Mouse (Mus musculus) liver, embryonic 14.5 days (tissue): Measurements from ENCODE around the gene 4933428G20Rik.

Source experiments
- CTCF ChIP-seq: IDR thresholded peaks from 2 replicates; pipeline ENCODE4 v1.5.1; 2016; ENCODE audit warnings: antibody characterized with exemption, low read depth, control low read depth
- EP300 ChIP-seq: IDR thresholded peaks from 2 replicates; pipeline ENCODE4 v1.6.1; 2016; ENCODE audit warnings: antibody characterized with exemption, low read depth

- TF ChIP-seq CTCF (no peak), EP300 (no peak)
These were observed 32.2 kb upstream of the 4933428G20Rik start for GRCm38 (mm10) chr11:97532354-97532753.
